Mouse (Mus musculus) olfactory bulb, adult 2 months (tissue): ENCODE measurements around the gene Wdr5.

Source experiments
- CTCF ChIP-seq: fragments of 200-500 bp; IDR thresholded peaks from 2 replicates; pipeline ENCODE4 v1.5.1; 2012; ENCODE audit warnings: low read depth, mild to moderate bottlenecking, low read length, moderate library complexity; ENCODE audit not compliant: insufficient read depth
- POLR2A ChIP-seq: fragments of 200-500 bp; IDR thresholded peaks from 2 replicates; pipeline ENCODE4 v1.6.1; 2012; ENCODE audit warnings: mild to moderate bottlenecking, low read depth, low read length, moderate library complexity; ENCODE audit not compliant: insufficient read depth

- TF ChIP-seq CTCF (no peak), POLR2A (no peak)
These were observed 58.6 kb downstream of the Wdr5 start for GRCm38 (mm10) chr2:27573628-27573966.
